Mouse (Mus musculus) testis, postnatal 14 days (tissue): ENCODE data around the gene Psen1.

Experiments
- DNase-seq: peaks from one replicate; pipeline ENCODE4 v3.0.0; 2021; ENCODE audit warnings: low spot score

Psen1 gene

GRCm38 (mm10) chr12:83687934-83688315, at the start of gene Psen1:
Psen1 (plus strand) TSS chr12:83688152.
- peak; percentile 94 for DNase-seq

- DNase-seq, result no peak
Observed at GRCm38 (mm10) chr12:83641233-83641632, 46.7 kb upstream of the Psen1 start.

- no peak for DNase-seq
Observed at GRCm38 (mm10) chr12:83643116-83643515, 44.8 kb upstream of the Psen1 start.

- no peak for DNase-seq
Observed at GRCm38 (mm10) chr12:83650346-83650745, 37.6 kb upstream of the Psen1 start.

GRCm38 (mm10) chr12:83651414-83651813, 36.5 kb upstream of the Psen1 start:
- DNase-seq, result no peak

GRCm38 (mm10) chr12:83685466-83685865, 2.5 kb upstream of the Psen1 start:
- DNase-seq, result no peak

- DNase-seq, result no peak
Observed at GRCm38 (mm10) chr12:83686575-83687350, 1.2 kb upstream of the Psen1 start.

- DNase-seq, result no peak
Observed at GRCm38 (mm10) chr12:83688316-83689086, 549 bp downstream of the Psen1 start.

GRCm38 (mm10) chr12:83689087-83689432, 1.1 kb downstream of the Psen1 start:
- DNase-seq, result no peak

GRCm38 (mm10) chr12:83694011-83694410, 6.1 kb downstream of the Psen1 start:
- DNase-seq, result no peak

- DNase-seq, result no peak
Observed at GRCm38 (mm10) chr12:83694669-83695068, 6.7 kb downstream of the Psen1 start.

- no peak for DNase-seq
Observed at GRCm38 (mm10) chr12:83698637-83699036, 10.7 kb downstream of the Psen1 start.

- no peak for DNase-seq
Observed at GRCm38 (mm10) chr12:83701608-83702007, 13.7 kb downstream of the Psen1 start.

- DNase-seq, result no peak
Observed at GRCm38 (mm10) chr12:83702796-83703195, 14.8 kb downstream of the Psen1 start.

- DNase-seq, result no peak
Observed at GRCm38 (mm10) chr12:83706951-83707350, 19.0 kb downstream of the Psen1 start.

GRCm38 (mm10) chr12:83708160-83709092, 20.5 kb downstream of the Psen1 start:
- no peak for DNase-seq

- no peak for DNase-seq
Observed at GRCm38 (mm10) chr12:83709934-83710333, 22.0 kb downstream of the Psen1 start.

- no peak for DNase-seq
Observed at GRCm38 (mm10) chr12:83713749-83714148, 25.8 kb downstream of the Psen1 start.

- DNase-seq, result peak; percentile 60
Observed at GRCm38 (mm10) chr12:83716416-83717184, 28.6 kb downstream of the Psen1 start.

GRCm38 (mm10) chr12:83719431-83719830, 31.5 kb downstream of the Psen1 start:
- DNase-seq, result no peak

GRCm38 (mm10) chr12:83721281-83721680, 33.3 kb downstream of the Psen1 start:
- DNase-seq, result no peak

GRCm38 (mm10) chr12:83723037-83723436, 35.1 kb downstream of the Psen1 start:
- no peak for DNase-seq
